Mouse (Mus musculus) E14TG2a.4 (cell line): ENCODE measurements around the gene Fosb.

Experiments
- CTCF ChIP-seq: conservative IDR thresholded peaks from 2 replicates; pipeline ENCODE4 v1.5.1; 2014; ENCODE audit warnings: low read length
- NANOG ChIP-seq: IDR thresholded peaks from 2 replicates; pipeline ENCODE4 v1.6.1; 2014; ENCODE audit warnings: borderline replicate concordance, low read length, mixed read lengths

GRCm38 (mm10) chr7:19327782-19328181 lies 17.9 kb upstream of the Fosb start:
- TF ChIP-seq CTCF (no peak), NANOG (no peak)
